Mouse (Mus musculus) myocyte (in vitro differentiated cells): ENCODE measurements around the gene Prune1.

ENCODE experiments used
- CEBPB ChIP-seq: IDR thresholded peaks from 2 replicates; pipeline ENCODE4 v1.6.1; 2011; ENCODE audit warnings: mild to moderate bottlenecking, moderate library complexity; ENCODE audit not compliant: poor library complexity, insufficient read depth, severe bottlenecking
- E2F4 ChIP-seq: IDR thresholded peaks from one replicate; pipeline ENCODE4 v1.6.1; 2011; ENCODE audit warnings: mild to moderate bottlenecking, control low read depth, moderate library complexity; ENCODE audit not compliant: insufficient read depth
- MAX ChIP-seq: IDR thresholded peaks from one replicate; pipeline ENCODE4 v1.6.1; 2011; ENCODE audit warnings: low read depth, mild to moderate bottlenecking, control low read depth
- POLR2A ChIP-seq: IDR thresholded peaks from one replicate; pipeline ENCODE4 v1.6.1; 2011; ENCODE audit warnings: low read depth, mild to moderate bottlenecking, control low read depth, moderate library complexity; ENCODE audit not compliant: insufficient read length
- POLR2AphosphoS2 ChIP-seq: IDR thresholded peaks from one replicate; pipeline ENCODE4 v1.6.1; 2011; ENCODE audit warnings: low read depth, control low read depth; ENCODE audit not compliant: insufficient read length
- REST ChIP-seq: IDR thresholded peaks from one replicate; pipeline ENCODE4 v1.6.1; 2011; ENCODE audit warnings: mild to moderate bottlenecking, control low read depth, moderate library complexity; ENCODE audit not compliant: insufficient read depth, insufficient read length

DNA sequence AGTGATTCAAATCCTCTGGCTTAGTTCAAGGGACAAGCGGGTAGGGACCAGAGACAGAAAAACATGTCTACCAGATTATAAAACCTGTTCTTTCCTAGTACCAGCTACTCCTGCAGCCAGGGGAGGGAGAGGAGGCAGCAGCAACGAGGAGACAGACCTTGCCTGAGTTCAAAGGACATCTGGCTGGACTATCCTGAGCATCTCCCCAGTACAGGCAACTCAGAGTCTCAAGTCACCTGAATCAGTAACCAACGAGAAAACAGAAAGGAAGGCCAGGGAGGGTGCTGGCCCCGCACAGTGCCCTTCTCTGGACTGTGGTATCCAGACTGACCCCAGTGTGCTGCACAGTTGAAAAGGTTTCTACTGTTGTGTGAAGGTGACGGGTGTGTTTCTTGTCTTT, 24.9 kb downstream of the Prune1 start:
- TF ChIP-seq MAX (no peak), CEBPB (no peak), POLR2A (no peak), E2F4 (no peak), REST (no peak), POLR2AphosphoS2 (no peak)
